Mouse (Mus musculus) splenic B cell, adult 2 months (primary cell): ENCODE data around the gene Gm10277.

Experiments used
- DNase-seq: peaks from one replicate; pipeline ENCODE4 v3.0.0-alpha.2; 2011; ENCODE audit warnings: low read depth, low spot score
- H3K27me3 ChIP-seq: 2 replicates; pipeline ENCODE4 v1.6.1; 2012; ENCODE audit warnings: mild to moderate bottlenecking, low read length, moderate library complexity, mixed read lengths; ENCODE audit not compliant: control insufficient read depth, poor library complexity, insufficient read depth, severe bottlenecking
- H3K36me3 ChIP-seq: 2 replicates; pipeline ENCODE4 v1.6.1; 2012; ENCODE audit warnings: mild to moderate bottlenecking, low read length, moderate library complexity, mixed read lengths; ENCODE audit not compliant: control insufficient read depth, poor library complexity, insufficient read depth, severe bottlenecking

Gm10277 gene

GRCm38 (mm10) chr11:77789512-77789911 lies 2.0 kb upstream of the Gm10277 start:
- H3K36me3 ChIP-seq: no peaks in the 10 kb centered on the region
- no peaks in the 10 kb centered on the region; the same call in 1 of the 2 replicates for H3K27me3 ChIP-seq
- no peak for DNase-seq

- H3K27me3 ChIP-seq: no peaks in the 10 kb centered on the region
- no peak for DNase-seq
- no peaks in the 10 kb centered on the region for H3K36me3 ChIP-seq
Observed at GRCm38 (mm10) chr11:77785768-77786561, 1.6 kb downstream of the Gm10277 start.

GRCm38 (mm10) chr11:77785396-77785767 lies 2.2 kb downstream of the Gm10277 start:
- no peak for DNase-seq
- H3K36me3 ChIP-seq: no peaks in the 10 kb centered on the region
- H3K27me3 ChIP-seq: no peaks in the 10 kb centered on the region

GRCm38 (mm10) chr11:77784894-77785293 lies 2.7 kb downstream of the Gm10277 start:
- Histone ChIP-seq H3K27me3 (no peaks in the 10 kb centered on the region), H3K36me3 (no peaks in the 10 kb centered on the region)
- no peak for DNase-seq

- DNase-seq: peak; percentile 58
- Histone ChIP-seq H3K27me3 (no peaks in the 10 kb centered on the region), H3K36me3 (no peaks in the 10 kb centered on the region)
Observed at GRCm38 (mm10) chr11:77783747-77784646, 3.5 kb downstream of the Gm10277 start.

GRCm38 (mm10) chr11:77783211-77783746 lies 4.3 kb downstream of the Gm10277 start:
- DNase-seq: no peak
- H3K36me3 ChIP-seq: no peaks in the 10 kb centered on the region
- no peaks in the 10 kb centered on the region for H3K27me3 ChIP-seq

- no peaks in the 10 kb centered on the region for H3K27me3 ChIP-seq
- no peaks in the 10 kb centered on the region for H3K36me3 ChIP-seq
- no peak for DNase-seq
Observed at GRCm38 (mm10) chr11:77782104-77782815, 5.3 kb downstream of the Gm10277 start.

- no peak for DNase-seq
- H3K36me3 ChIP-seq: no peaks in the 10 kb centered on the region
- H3K27me3 ChIP-seq: no peaks in the 10 kb centered on the region
Observed at GRCm38 (mm10) chr11:77781088-77781487, 6.5 kb downstream of the Gm10277 start.

- Histone ChIP-seq H3K36me3 (no peaks in the 10 kb centered on the region), H3K27me3 (no peaks in the 10 kb centered on the region)
- no peak for DNase-seq
Observed at GRCm38 (mm10) chr11:77779240-77779639, 8.3 kb downstream of the Gm10277 start.

- Histone ChIP-seq H3K27me3 (no peaks in the 10 kb centered on the region), H3K36me3 (no peaks in the 10 kb centered on the region)
- DNase-seq: no peak
Observed at GRCm38 (mm10) chr11:77777937-77778336, 9.6 kb downstream of the Gm10277 start.

GRCm38 (mm10) chr11:77777436-77777835 lies 10.1 kb downstream of the Gm10277 start:
- no peak for DNase-seq

GRCm38 (mm10) chr11:77775701-77776400 lies 11.7 kb downstream of the Gm10277 start:
- no peaks in the 10 kb centered on the region for H3K27me3 ChIP-seq
- no peaks in the 10 kb centered on the region for H3K36me3 ChIP-seq
- DNase-seq: no peak

More at GRCm38 (mm10) chr11:77777436-77777835, 10.1 kb downstream of the Gm10277 start:
- Histone ChIP-seq H3K27me3 (no peaks in the 10 kb centered on the region), H3K36me3 (no peaks in the 10 kb centered on the region)

GRCm38 (mm10) chr11:77771879-77772713 lies 15.5 kb downstream of the Gm10277 start:
- no peaks in the 10 kb centered on the region for H3K27me3 ChIP-seq
- no peaks in the 10 kb centered on the region for H3K36me3 ChIP-seq
- DNase-seq: no peak
